Mouse (Mus musculus): ENCODE results near the gene Spata31d1d.

DNA sequence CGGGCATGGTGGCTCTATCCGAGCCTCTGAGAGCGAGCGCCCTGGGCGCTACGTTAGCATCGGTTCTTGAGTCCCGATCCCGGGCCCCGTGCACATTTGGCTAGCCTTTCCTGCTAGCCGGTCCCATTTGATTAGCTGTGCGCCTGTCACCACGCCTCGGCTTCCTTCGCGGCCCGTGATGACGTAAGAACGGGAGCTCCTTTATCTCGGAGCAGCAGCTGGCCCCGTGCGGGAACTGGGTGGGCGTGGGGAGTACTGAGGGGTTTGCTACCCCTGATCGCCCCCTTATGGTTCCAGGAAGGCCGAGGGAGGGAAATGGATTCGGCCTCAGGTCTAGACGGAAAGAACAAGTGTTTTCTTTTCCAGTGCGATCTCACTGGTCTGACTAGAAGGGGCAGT, 38.6 kb upstream of the Spata31d1d start:
- peak; percentile 39; the same call in 1 of the 2 replicates for TF ChIP-seq EP300 (IDR thresholded peaks at IDR 0.05)
- peak; percentile 55 for TF ChIP-seq CTCF (IDR thresholded peaks at IDR 0.05)
